Mouse (Mus musculus): ENCODE results near the gene Ptov1. TPM values are rescaled to one million over a fixed set of nuclear protein-coding genes. Genes with fewer than 3 reads are reported as not detected.
A peak's percentile ranks its signal among the peaks of the same experiment; 100 is the strongest.

Gene Ptov1
- total RNA-seq, 1 experiment = 144 TPM

- DNase-seq (ENCODE audit: low read depth, low spot score) = peak; percentile 97
- TF ChIP-seq MAFK (IDR thresholded peaks at IDR 0.05; ENCODE audit: insufficient read depth, low read depth, low read length) (no peak), CHD2 (IDR thresholded peaks at IDR 0.05; ENCODE audit: low read depth, low read length) (no peak), HCFC1 (IDR thresholded peaks at IDR 0.05; ENCODE audit: borderline replicate concordance, insufficient read depth, low read length) (peak; percentile 77), ZNF384 (IDR thresholded peaks at IDR 0.05; ENCODE audit: low read depth, low read length) (no peak), ZC3H11A (IDR thresholded peaks at IDR 0.05; ENCODE audit: borderline replicate concordance, low read depth, low read length) (no peak)
- in situ Hi-C loops (cut with MboI; ENCODE audit: low sequenced_read_pairs in 2 of 2, unreplicated experiment in 2 of 2) = no loop called here
- H3K4me1 ChIP-seq (ENCODE audit: control insufficient read depth in 2 of 2, insufficient read depth in 2 of 2, low read length in 2 of 2, poor library complexity in 1 of 2) = peaks cover 0 to 22% of the 10 kb centered on the region in 2 experiments; a peak in 2 of 4 replicates
- H3K27ac ChIP-seq (ENCODE audit: insufficient read depth, low read depth, low read length, poor library complexity, severe bottlenecking) = peak within 1 kb of the TSS; percentile 97
- H3K9ac ChIP-seq (ENCODE audit: insufficient read depth, low read depth, low read length, poor library complexity, severe bottlenecking) = peak within 1 kb of the TSS; percentile 93
- peaks cover 28% of the 10 kb centered on the region for H3K36me3 ChIP-seq (ENCODE audit: control insufficient read depth, insufficient read depth, low read length, poor library complexity, severe bottlenecking)
- peak within 1 kb of the TSS; percentile 85 to 86 for H3K4me3 ChIP-seq (ENCODE audit: insufficient read depth in 1 of 2, low read depth in 1 of 2, low read length in 2 of 2, poor library complexity in 1 of 2, severe bottlenecking in 1 of 2)
- H3K9me3 ChIP-seq (ENCODE audit: control insufficient read depth, insufficient read depth, low read depth, low read length) = no peaks in the 10 kb centered on the region
Measured at GRCm38 (mm10) chr7:44848561-44849415, 20.8 kb downstream of the Ptov1 start, which contains the start of the genes Akt1s1 and Tbc1d17. TSS of gene Akt1s1 (plus strand) at chr7:44848991. TSS of gene Tbc1d17 (minus strand) at chr7:44849079.

- peaks cover 36% of the 10 kb centered on the region for H3K36me3 ChIP-seq (ENCODE audit: control insufficient read depth, insufficient read depth, low read length, poor library complexity, severe bottlenecking)
- H3K9ac ChIP-seq (ENCODE audit: insufficient read depth, low read depth, low read length, poor library complexity, severe bottlenecking) = peak overlapping the region; percentile 30; the same call in 1 of the 2 replicates
- no peak for TF ChIP-seq ZNF384 (IDR thresholded peaks at IDR 0.05; ENCODE audit: low read depth, low read length)
- TF ChIP-seq ZC3H11A (IDR thresholded peaks at IDR 0.05; ENCODE audit: borderline replicate concordance, low read depth, low read length) = no peak
- no peak for TF ChIP-seq MAFK (IDR thresholded peaks at IDR 0.05; ENCODE audit: insufficient read depth, low read depth, low read length)
- no peak for TF ChIP-seq CHD2 (IDR thresholded peaks at IDR 0.05; ENCODE audit: low read depth, low read length)
- TF ChIP-seq HCFC1 (IDR thresholded peaks at IDR 0.05; ENCODE audit: borderline replicate concordance, insufficient read depth, low read length) = no peak
Measured at GRCm38 (mm10) chr7:44847772-44848171, 21.8 kb downstream of the Ptov1 start.

GRCm38 (mm10) chr7:44846804-44847203 is 22.8 kb downstream of the Ptov1 start:
- peaks cover 36% of the 10 kb centered on the region for H3K36me3 ChIP-seq (ENCODE audit: control insufficient read depth, insufficient read depth, low read length, poor library complexity, severe bottlenecking)
- no peak overlapping the region for H3K9ac ChIP-seq (ENCODE audit: insufficient read depth, low read depth, low read length, poor library complexity, severe bottlenecking)
- in situ Hi-C loops (cut with MboI; ENCODE audit: low sequenced_read_pairs in 2 of 2, unreplicated experiment in 2 of 2) = no loop called here
- no peak overlapping the region for H3K4me3 ChIP-seq (ENCODE audit: insufficient read depth in 1 of 2, low read depth in 1 of 2, low read length in 2 of 2, poor library complexity in 1 of 2, severe bottlenecking in 1 of 2)
- TF ChIP-seq MAFK (IDR thresholded peaks at IDR 0.05; ENCODE audit: insufficient read depth, low read depth, low read length) = no peak
- TF ChIP-seq ZNF384 (IDR thresholded peaks at IDR 0.05; ENCODE audit: low read depth, low read length) = no peak
- TF ChIP-seq CHD2 (IDR thresholded peaks at IDR 0.05; ENCODE audit: low read depth, low read length) = no peak
- TF ChIP-seq ZC3H11A (IDR thresholded peaks at IDR 0.05; ENCODE audit: borderline replicate concordance, low read depth, low read length) = no peak
- TF ChIP-seq HCFC1 (IDR thresholded peaks at IDR 0.05; ENCODE audit: borderline replicate concordance, insufficient read depth, low read length) = no peak
- no peak overlapping the region for H3K27ac ChIP-seq (ENCODE audit: insufficient read depth, low read depth, low read length, poor library complexity, severe bottlenecking)
- H3K4me1 ChIP-seq (ENCODE audit: control insufficient read depth in 2 of 2, insufficient read depth in 2 of 2, low read length in 2 of 2, poor library complexity in 1 of 2) = peaks cover 0 to 10% of the 10 kb centered on the region in 2 experiments; a peak in 1 of 4 replicates
- H3K9me3 ChIP-seq (ENCODE audit: control insufficient read depth, insufficient read depth, low read depth, low read length) = no peaks in the 10 kb centered on the region
- DNase-seq (ENCODE audit: low read depth, low spot score) = no peak

More at GRCm38 (mm10) chr7:44847772-44848171, 21.8 kb downstream of the Ptov1 start:
- H3K27ac ChIP-seq (ENCODE audit: insufficient read depth, low read depth, low read length, poor library complexity, severe bottlenecking) = no peak overlapping the region
- H3K4me3 ChIP-seq (ENCODE audit: insufficient read depth in 1 of 2, low read depth in 1 of 2, low read length in 2 of 2, poor library complexity in 1 of 2, severe bottlenecking in 1 of 2) = peak overlapping the region; percentile 85 to 86
- in situ Hi-C loops (cut with MboI; ENCODE audit: low sequenced_read_pairs in 2 of 2, unreplicated experiment in 2 of 2) = no loop called here
- H3K9me3 ChIP-seq (ENCODE audit: control insufficient read depth, insufficient read depth, low read depth, low read length) = no peaks in the 10 kb centered on the region
- peaks cover 0 to 14% of the 10 kb centered on the region in 2 experiments; a peak in 1 of 4 replicates for H3K4me1 ChIP-seq (ENCODE audit: control insufficient read depth in 2 of 2, insufficient read depth in 2 of 2, low read length in 2 of 2, poor library complexity in 1 of 2)
- DNase-seq (ENCODE audit: low read depth, low spot score) = no peak

- in situ Hi-C loops (cut with MboI; ENCODE audit: low sequenced_read_pairs in 2 of 2, unreplicated experiment in 2 of 2) = no loop called here
Measured at GRCm38 (mm10) chr7:44845006-44845405, 24.6 kb downstream of the Ptov1 start.

More at GRCm38 (mm10) chr7:44845006-44845405, 24.6 kb downstream of the Ptov1 start:
- H3K27ac ChIP-seq (ENCODE audit: insufficient read depth, low read depth, low read length, poor library complexity, severe bottlenecking) = no peak overlapping the region
- H3K9ac ChIP-seq (ENCODE audit: insufficient read depth, low read depth, low read length, poor library complexity, severe bottlenecking) = no peak overlapping the region
- peaks cover 0 to 8% of the 10 kb centered on the region in 2 experiments; a peak in 1 of 4 replicates for H3K4me1 ChIP-seq (ENCODE audit: control insufficient read depth in 2 of 2, insufficient read depth in 2 of 2, low read length in 2 of 2, poor library complexity in 1 of 2)
- H3K4me3 ChIP-seq (ENCODE audit: insufficient read depth in 1 of 2, low read depth in 1 of 2, low read length in 2 of 2, poor library complexity in 1 of 2, severe bottlenecking in 1 of 2) = no peak overlapping the region
- H3K9me3 ChIP-seq (ENCODE audit: control insufficient read depth, insufficient read depth, low read depth, low read length) = no peaks in the 10 kb centered on the region
- H3K36me3 ChIP-seq (ENCODE audit: control insufficient read depth, insufficient read depth, low read length, poor library complexity, severe bottlenecking) = peaks cover 44% of the 10 kb centered on the region
- DNase-seq (ENCODE audit: low read depth, low spot score) = no peak
- no peak for TF ChIP-seq ZNF384 (IDR thresholded peaks at IDR 0.05; ENCODE audit: low read depth, low read length)
- TF ChIP-seq ZC3H11A (IDR thresholded peaks at IDR 0.05; ENCODE audit: borderline replicate concordance, low read depth, low read length) = no peak
- TF ChIP-seq HCFC1 (IDR thresholded peaks at IDR 0.05; ENCODE audit: borderline replicate concordance, insufficient read depth, low read length) = no peak
- no peak for TF ChIP-seq MAFK (IDR thresholded peaks at IDR 0.05; ENCODE audit: insufficient read depth, low read depth, low read length)
- no peak for TF ChIP-seq CHD2 (IDR thresholded peaks at IDR 0.05; ENCODE audit: low read depth, low read length)
